Mouse (Mus musculus): ENCODE data around the gene Ctcfl. TPM values are rescaled to one million over a fixed set of nuclear protein-coding genes. Genes with fewer than 3 reads are reported as not detected.

Ctcfl gene
- total and polyA plus RNA-seq, 3 experiments: 0.13 TPM; not detected in 2

- H3K27me3 ChIP-seq (ENCODE audit: control insufficient read depth in 1 of 2, insufficient read depth in 2 of 2, low read length in 2 of 2): no peaks in the 10 kb centered on the region
- H3K27ac ChIP-seq (ENCODE audit: control insufficient read depth, low read depth, low read length): no peak overlapping the region
- no peak overlapping the region for H3K9ac ChIP-seq (ENCODE audit: control insufficient read depth, low read depth, low read length, poor library complexity, severe bottlenecking)
- DNase-seq (ENCODE audit: low read depth, low spot score): no peak
- TF ChIP-seq RAD21 (IDR thresholded peaks at IDR 0.05; ENCODE audit: low read depth, low read length): no peak
- TF ChIP-seq GABPA (IDR thresholded peaks at IDR 0.05; ENCODE audit: low read depth, low read length): no peak
- TF ChIP-seq BHLHE40 (IDR thresholded peaks at IDR 0.05; ENCODE audit: borderline replicate concordance, low read depth, low read length): no peak
- no peak for TF ChIP-seq MEF2A (IDR thresholded peaks at IDR 0.05; ENCODE audit: extremely low read depth, insufficient replicate concordance, low read depth, low read length, poor library complexity, severe bottlenecking)
- no peak for TF ChIP-seq MXI1 (IDR thresholded peaks at IDR 0.05; ENCODE audit: low read depth, low read length)
- no peak for TF ChIP-seq TBP (IDR thresholded peaks at IDR 0.05; ENCODE audit: low read depth, low read length)
- TF ChIP-seq NRF1 (IDR thresholded peaks at IDR 0.05; ENCODE audit: insufficient read depth, low read depth, low read length, poor library complexity, severe bottlenecking): no peak
- no peaks in the 10 kb centered on the region for H3K9me3 ChIP-seq (replicated peaks; ENCODE audit: insufficient read depth, low read length)
- H3K79me2 ChIP-seq (ENCODE audit: control insufficient read depth, insufficient read depth, low read length, poor library complexity): no peaks in the 10 kb centered on the region
- no peaks in the 10 kb centered on the region for H3K36me3 ChIP-seq (ENCODE audit: control insufficient read depth in 1 of 2, insufficient read depth in 2 of 2, low read length in 2 of 2)
- H3K4me1 ChIP-seq (ENCODE audit: control insufficient read depth in 1 of 2, insufficient read depth in 2 of 2, low read length in 2 of 2): no peaks in the 10 kb centered on the region
- no peak overlapping the region for H3K4me3 ChIP-seq (ENCODE audit: control insufficient read depth in 1 of 2, insufficient read depth in 1 of 2, low read depth in 2 of 2, low read length in 2 of 2)
Observed at GRCm38 (mm10) chr2:173148001-173148400, 28.7 kb upstream of the Ctcfl start.

- no peaks in the 10 kb centered on the region for H3K9me3 ChIP-seq (replicated peaks; ENCODE audit: insufficient read depth, low read length)
- no peaks in the 10 kb centered on the region for H3K4me1 ChIP-seq (ENCODE audit: control insufficient read depth in 1 of 2, insufficient read depth in 2 of 2, low read length in 2 of 2)
- TF ChIP-seq POLR2A (IDR thresholded peaks at IDR 0.05; ENCODE audit: control insufficient read depth in 1 of 2, insufficient read depth in 1 of 2, low read depth in 1 of 2, low read length in 2 of 2, poor library complexity in 1 of 2): no peak
- no peak for TF ChIP-seq MEF2A (IDR thresholded peaks at IDR 0.05; ENCODE audit: extremely low read depth, insufficient replicate concordance, low read depth, low read length, poor library complexity, severe bottlenecking)
- no peak for TF ChIP-seq POLR2AphosphoS5 (IDR thresholded peaks at IDR 0.05; ENCODE audit: borderline replicate concordance, low read depth, low read length)
- TF ChIP-seq CTCF (IDR thresholded peaks at IDR 0.05 in 2 of 3, conservative IDR thresholded peaks at IDR 0.05 in 1 of 3; ENCODE audit: control insufficient read depth in 1 of 3, insufficient read depth in 1 of 3, low read depth in 2 of 3, low read length in 3 of 3, poor library complexity in 1 of 3, severe bottlenecking in 1 of 3): no peak
- TF ChIP-seq MXI1 (IDR thresholded peaks at IDR 0.05; ENCODE audit: low read depth, low read length): no peak
- no peak for TF ChIP-seq CHD1 (IDR thresholded peaks at IDR 0.05; ENCODE audit: low read depth, low read length)
- no peak for TF ChIP-seq NELFE (IDR thresholded peaks at IDR 0.05; ENCODE audit: low read depth, low read length)
- TF ChIP-seq HCFC1 (IDR thresholded peaks at IDR 0.05; ENCODE audit: low read depth, low read length): no peak
- no peak for TF ChIP-seq EP300 (IDR thresholded peaks at IDR 0.05; ENCODE audit: low read depth in 1 of 2, low read length in 2 of 2)
- no peak for TF ChIP-seq TBP (IDR thresholded peaks at IDR 0.05; ENCODE audit: low read depth, low read length)
- no peak for TF ChIP-seq BHLHE40 (IDR thresholded peaks at IDR 0.05; ENCODE audit: borderline replicate concordance, low read depth, low read length)
- TF ChIP-seq SIN3A (IDR thresholded peaks at IDR 0.05; ENCODE audit: low read length): no peak
- TF ChIP-seq ZMIZ1 (IDR thresholded peaks at IDR 0.05; ENCODE audit: low read depth, low read length): no peak
- TF ChIP-seq KAT2A (conservative IDR thresholded peaks at IDR 0.05; ENCODE audit: low read depth, low read length): no peak
- TF ChIP-seq POLR2AphosphoS2 (IDR thresholded peaks at IDR 0.05; ENCODE audit: low read length): no peak
- TF ChIP-seq USF2 (IDR thresholded peaks at IDR 0.05; ENCODE audit: borderline replicate concordance in 1 of 2, insufficient read depth in 1 of 2, low read depth in 1 of 2, low read length in 2 of 2): no peak
- TF ChIP-seq USF1 (IDR thresholded peaks at IDR 0.05; ENCODE audit: low read depth, low read length): no peak
- no peak for TF ChIP-seq SMC3 (IDR thresholded peaks at IDR 0.05; ENCODE audit: low read depth, low read length)
- no peak for TF ChIP-seq ZNF384 (IDR thresholded peaks at IDR 0.05; ENCODE audit: low read depth, low read length)
- TF ChIP-seq E2F4 (IDR thresholded peaks at IDR 0.05; ENCODE audit: borderline replicate concordance, low read depth, low read length): no peak
- no peak overlapping the region for H3K27ac ChIP-seq (ENCODE audit: control insufficient read depth, low read depth, low read length)
- no peak overlapping the region for H3K4me3 ChIP-seq (ENCODE audit: control insufficient read depth in 1 of 2, insufficient read depth in 1 of 2, low read depth in 2 of 2, low read length in 2 of 2)
- H3K27me3 ChIP-seq (ENCODE audit: control insufficient read depth in 1 of 2, insufficient read depth in 2 of 2, low read length in 2 of 2): no peaks in the 10 kb centered on the region
- no peaks in the 10 kb centered on the region for H3K79me2 ChIP-seq (ENCODE audit: control insufficient read depth, insufficient read depth, low read length, poor library complexity)
- H3K36me3 ChIP-seq (ENCODE audit: control insufficient read depth in 1 of 2, insufficient read depth in 2 of 2, low read length in 2 of 2): no peaks in the 10 kb centered on the region
- no peak for DNase-seq (ENCODE audit: low read depth, low spot score)
- H3K9ac ChIP-seq (ENCODE audit: control insufficient read depth, low read depth, low read length, poor library complexity, severe bottlenecking): no peak overlapping the region
Observed at GRCm38 (mm10) chr2:173146728-173147127, 27.4 kb upstream of the Ctcfl start.

Measured in MEL (cell line).